Mouse (Mus musculus) lung, postnatal 0 days (tissue): Measurements from ENCODE around the gene Rpain. TPM values are rescaled to one million over a fixed set of nuclear protein-coding genes. Genes with fewer than 3 reads are reported as not detected.

Experiments
- ATAC-seq: fragments of 200-750 bp; cut with Nextera tagmentation; 2 replicates; pipeline ENCODE4 v1.8.0; 2017; ENCODE audit warnings: moderate library complexity
- DNase-seq: peaks from one replicate; pipeline ENCODE4 v3.0.0-alpha.2; 2016; ENCODE audit warnings: low spot score
- H3K27ac ChIP-seq: fragments of 300-500 bp; sonication (generic); 2 replicates; pipeline ENCODE4 v1.5.1; 2014; ENCODE audit warnings: antibody characterized with exemption, mild to moderate bottlenecking, low read length, mixed read lengths
- H3K27me3 ChIP-seq: fragments of 300-500 bp; sonication (generic); replicated peaks from 2 replicates; pipeline ENCODE4 v1.6.1; 2014; ENCODE audit warnings: low read length, mixed read lengths; ENCODE audit not compliant: insufficient read depth
- H3K36me3 ChIP-seq: fragments of 300-500 bp; sonication (generic); 2 replicates; pipeline ENCODE4 v1.6.1; 2014; ENCODE audit warnings: low read length, mixed read lengths; ENCODE audit not compliant: insufficient read depth
- H3K4me1 ChIP-seq: fragments of 300-500 bp; sonication (generic); 2 replicates; pipeline ENCODE4 v1.6.1; 2014; ENCODE audit warnings: antibody characterized with exemption, low read depth, low read length, mixed read lengths; ENCODE audit not compliant: insufficient read depth
- H3K4me2 ChIP-seq: fragments of 300-500 bp; sonication (generic); replicated peaks from 2 replicates; pipeline ENCODE4 v1.6.1; 2014; ENCODE audit warnings: low read depth, mild to moderate bottlenecking, low read length, moderate library complexity, mixed read lengths
- H3K4me3 ChIP-seq: fragments of 300-500 bp; sonication (generic); 2 replicates; pipeline ENCODE4 v1.5.1; 2014; ENCODE audit warnings: low read depth, low read length
- H3K9ac ChIP-seq: fragments of 300-500 bp; sonication (generic); replicated peaks from 2 replicates; pipeline ENCODE4 v1.6.1; 2014; ENCODE audit warnings: low read depth, mild to moderate bottlenecking
- H3K9me3 ChIP-seq: fragments of 300-500 bp; sonication (generic); 2 replicates; pipeline ENCODE4 v1.6.1; 2016; ENCODE audit warnings: low read length, mixed read lengths
- CTCF ChIP-seq: IDR thresholded peaks from 2 replicates; pipeline ENCODE4 v1.5.1; 2016; ENCODE audit warnings: antibody characterized with exemption, mild to moderate bottlenecking
- EP300 ChIP-seq: IDR thresholded peaks from 2 replicates; pipeline ENCODE4 v1.6.1; 2016; ENCODE audit warnings: antibody characterized with exemption, mild to moderate bottlenecking, control low read depth
- WGBS: fragments of 180-500 bp; shearing (Covaris S2); extraction: QIAGEN DNeasy Blood & Tissue Kit; methylation state at CpG from one replicate; pipeline ENCODE4 v1.1.7; 2014; 5-methylcytosine and 5-hydroxymethylcytosine counted together
- polyA plus RNA-seq: library from polyadenylated mRNA; unstranded; fragments of >200 nt; fragmentation: Nextera tagmentation; extraction: Ambion mirVana; gene quantifications from 2 replicates; pipeline ENCODE4 v1.2.1, GENCODE M21; 2015

Rpain gene
- polyA plus RNA-seq, 1 experiment from 2014 or later: 97.5 TPM

DNA sequence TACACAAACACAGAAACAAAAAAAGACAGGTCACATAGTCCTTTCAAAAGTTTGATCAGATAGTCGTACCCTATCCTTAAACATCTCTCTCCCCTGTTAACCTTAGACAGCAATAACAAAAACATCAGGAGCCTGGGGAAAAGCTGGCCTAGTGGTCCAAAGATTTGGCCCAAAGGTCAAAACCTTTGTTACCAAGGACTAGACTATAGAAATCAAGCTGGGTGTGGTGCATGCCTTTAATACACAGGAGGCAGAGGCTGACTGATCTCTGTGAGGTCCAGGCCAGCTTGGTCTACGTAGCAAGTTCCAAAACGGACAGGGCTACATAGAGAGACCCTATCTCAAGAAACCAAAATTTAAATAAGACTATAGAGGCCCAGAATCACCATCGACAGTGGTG, 15.3 kb upstream of the Rpain start:
- H3K4me3 ChIP-seq: no peak overlapping the region
- DNase-seq (no peak), ATAC-seq (no peak)
- H3K4me1 ChIP-seq: no peaks in the 10 kb centered on the region
- H3K27ac ChIP-seq: no peak overlapping the region
- no peaks in the 10 kb centered on the region for H3K27me3 ChIP-seq
- WGBS: 93% methylated on average over 4 of the region's 4 CpGs
- peaks cover 47% of the 10 kb centered on the region for H3K36me3 ChIP-seq
- TF ChIP-seq EP300 (no peak), CTCF (no peak)
- no peak overlapping the region for H3K9ac ChIP-seq
- H3K4me2 ChIP-seq: no peak overlapping the region
- no peaks in the 10 kb centered on the region for H3K9me3 ChIP-seq

DNA sequence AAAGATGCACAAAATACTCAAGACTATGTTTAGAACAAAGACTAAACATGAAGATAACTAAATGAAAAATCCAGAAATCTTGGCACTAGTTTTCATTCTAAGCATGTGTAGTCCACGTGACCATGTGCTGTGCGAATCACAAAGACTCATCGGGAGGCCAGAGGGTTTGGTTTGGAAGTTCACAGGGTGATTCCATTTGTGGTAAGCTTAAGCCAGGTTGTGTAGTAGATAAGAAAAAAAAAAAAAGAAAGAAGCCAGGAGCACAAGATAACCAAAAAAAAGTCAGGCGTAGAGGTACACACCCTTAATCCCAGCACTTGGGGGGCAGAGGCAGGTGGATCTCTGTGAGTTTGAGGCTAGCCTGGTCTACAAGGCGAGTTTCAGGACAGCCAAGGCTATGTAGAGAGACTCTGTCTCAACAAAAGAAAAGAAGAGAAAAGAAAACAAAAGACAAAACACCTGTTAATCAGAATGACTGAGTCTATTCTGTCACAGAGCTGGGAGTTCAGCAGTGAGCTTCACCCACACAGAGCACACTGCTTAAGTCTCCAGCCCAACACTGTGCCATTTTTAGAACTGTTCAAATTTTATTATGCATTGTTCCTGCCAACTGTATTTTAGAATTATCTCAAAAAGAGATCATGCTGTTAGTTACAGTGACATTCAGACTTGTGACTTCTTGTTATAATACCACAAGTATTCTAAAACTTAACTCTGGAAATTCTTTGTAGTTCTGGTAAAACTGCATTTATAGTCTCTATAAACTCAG, 9.0 kb upstream of the Rpain start:
- H3K9me3 ChIP-seq: no peaks in the 10 kb centered on the region
- no peak overlapping the region for H3K4me2 ChIP-seq
- no peak overlapping the region for H3K27ac ChIP-seq
- 94% methylated on average over 5 of the region's 5 CpGs for WGBS
- no peak overlapping the region for H3K4me3 ChIP-seq
- DNase-seq (no peak), ATAC-seq (no peak)
- no peak overlapping the region for H3K9ac ChIP-seq
- no peaks in the 10 kb centered on the region for H3K27me3 ChIP-seq
- no peaks in the 10 kb centered on the region for H3K4me1 ChIP-seq
- TF ChIP-seq EP300 (no peak), CTCF (no peak)
- H3K36me3 ChIP-seq: peaks cover 37% of the 10 kb centered on the region

DNA sequence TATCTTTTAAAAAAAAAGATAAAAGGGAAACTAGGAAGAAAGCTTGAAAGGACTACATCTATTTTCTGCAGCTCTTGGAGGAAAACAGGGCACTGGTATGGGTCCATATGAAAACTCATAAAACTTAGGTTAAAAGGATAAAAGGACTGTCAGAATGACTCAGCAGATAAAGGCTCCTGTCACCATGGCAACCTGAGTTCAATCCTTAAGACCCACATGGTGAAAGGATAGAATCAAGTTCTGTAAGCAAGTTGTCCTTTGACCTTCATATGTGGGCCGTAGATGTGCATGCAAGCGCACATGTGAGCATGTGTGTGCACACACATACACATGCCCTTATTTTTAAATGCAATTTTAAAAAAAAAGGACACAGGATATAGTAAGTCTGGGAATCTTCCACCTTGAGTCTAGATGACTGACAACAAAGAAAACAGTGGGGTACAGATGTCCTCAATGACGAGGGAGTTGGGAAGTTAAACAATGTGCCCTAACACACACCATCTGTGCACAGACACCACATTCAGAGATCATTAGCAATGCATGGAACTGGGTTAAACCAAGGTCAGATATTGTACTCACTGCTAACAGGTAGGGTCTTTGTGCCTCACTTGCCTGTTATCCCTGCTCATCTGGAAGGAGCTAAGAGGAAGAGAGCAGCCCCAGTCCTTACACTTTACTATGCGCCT, 5.6 kb upstream of the Rpain start:
- Histone ChIP-seq H3K4me1 (no peaks in the 10 kb centered on the region), H3K36me3 (peaks cover 24% of the 10 kb centered on the region), H3K27ac (no peak overlapping the region), H3K4me3 (no peak overlapping the region), H3K4me2 (no peak overlapping the region), H3K27me3 (no peaks in the 10 kb centered on the region), H3K9me3 (no peaks in the 10 kb centered on the region), H3K9ac (no peak overlapping the region)
- no peak for DNase-seq
- ATAC-seq: no peak
- no peak for TF ChIP-seq CTCF
- no peak for TF ChIP-seq EP300
- WGBS: 85% methylated on average over 4 of the region's 4 CpGs

DNA sequence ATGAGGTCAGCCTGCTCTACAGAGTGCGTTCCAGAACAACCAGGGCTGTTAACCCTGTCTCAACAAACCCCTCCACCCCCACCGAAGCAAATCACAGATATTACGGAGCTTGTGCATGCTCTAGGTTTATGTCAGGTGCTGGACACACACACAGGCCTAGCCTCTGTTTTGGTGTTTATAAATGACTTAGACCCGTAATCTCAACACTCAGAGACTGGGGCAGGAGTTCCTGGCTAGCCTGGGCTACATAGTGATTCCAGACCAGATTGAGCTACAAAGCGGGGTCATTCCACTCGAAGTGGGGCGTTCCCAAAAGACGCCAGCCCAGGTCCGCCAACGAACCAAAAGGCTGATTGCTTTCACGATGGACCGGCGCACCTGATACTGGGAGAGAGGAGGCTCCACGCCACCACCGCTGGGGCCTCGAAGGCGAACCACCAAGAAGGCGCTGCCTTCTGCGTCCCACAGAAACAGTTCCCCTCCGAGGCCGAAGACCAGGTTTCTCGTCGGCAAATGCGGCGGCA, 680 bp upstream of the Rpain start:
- Histone ChIP-seq H3K4me3 (peak overlapping the region; percentile 90), H3K4me2 (peak overlapping the region; percentile 72), H3K4me1 (no peaks in the 10 kb centered on the region), H3K36me3 (peaks cover 17% of the 10 kb centered on the region; the same call in 1 of the 2 replicates), H3K9ac (peak overlapping the region; percentile 76), H3K27ac (peak overlapping the region; percentile 76), H3K9me3 (no peaks in the 10 kb centered on the region), H3K27me3 (no peaks in the 10 kb centered on the region)
- 0% methylated on average over 25 of the region's 25 CpGs for WGBS
- TF ChIP-seq CTCF (no peak), EP300 (no peak)
- DNase-seq (peak; percentile 26), ATAC-seq (no peak)

DNA sequence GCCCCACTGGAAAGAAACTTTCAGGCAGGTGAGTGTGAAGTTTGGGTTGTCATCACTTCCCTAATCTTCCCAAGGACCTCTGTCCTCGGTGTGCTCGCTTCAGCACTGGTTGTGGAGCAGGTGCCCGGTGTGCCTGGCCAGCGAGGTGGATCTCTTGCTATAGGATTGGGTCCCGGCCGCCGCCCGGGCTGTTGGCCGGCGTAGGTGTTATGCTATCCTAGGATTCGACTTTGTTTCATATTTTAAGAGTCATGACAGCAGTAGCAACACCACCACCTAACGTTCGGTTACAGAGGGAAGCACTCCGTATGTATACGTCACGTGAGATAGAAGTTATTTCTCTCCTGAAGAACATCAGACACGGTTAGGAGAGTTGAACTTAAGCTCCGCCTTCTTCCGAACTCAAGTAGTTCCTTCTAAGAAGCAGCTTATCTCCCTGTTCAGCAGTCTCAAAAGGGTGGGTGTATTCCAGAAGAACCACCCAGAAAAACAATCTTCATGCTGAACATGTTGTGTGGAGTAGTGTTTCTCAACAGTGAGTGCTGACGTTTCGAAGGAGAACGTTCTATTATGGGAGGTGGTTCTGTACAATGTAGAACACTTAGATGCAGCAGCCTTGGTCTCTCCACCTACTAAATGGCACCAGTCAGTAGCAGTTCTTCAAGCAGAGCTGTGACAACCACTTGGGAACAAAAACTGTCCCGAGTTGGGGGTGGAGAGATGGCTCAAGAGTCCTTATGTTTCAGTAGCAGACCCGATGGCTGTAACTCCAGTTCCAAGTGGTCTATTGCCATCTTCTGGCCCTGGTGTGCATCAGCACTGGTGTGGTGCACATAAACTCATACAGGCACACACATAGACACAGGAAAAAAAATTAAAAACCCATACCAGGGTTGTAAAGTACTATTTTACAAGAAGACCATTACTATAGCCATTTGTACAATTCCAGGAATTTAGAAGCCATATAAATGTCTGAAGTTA, 837 bp downstream of the Rpain start:
- Histone ChIP-seq H3K27ac (peak overlapping the region; percentile 87), H3K9ac (peak overlapping the region; percentile 44), H3K36me3 (peaks cover 24% of the 10 kb centered on the region; the same call in 1 of the 2 replicates), H3K4me2 (peak overlapping the region; percentile 72), H3K4me1 (no peaks in the 10 kb centered on the region), H3K27me3 (no peaks in the 10 kb centered on the region), H3K9me3 (no peaks in the 10 kb centered on the region), H3K4me3 (peak overlapping the region; percentile 90)
- DNase-seq: peak; percentile 87
- peak; percentile 46 for ATAC-seq
- TF ChIP-seq EP300: peak; percentile 70
- TF ChIP-seq CTCF: peak; percentile 48
- WGBS: 11% methylated on average over 24 of the region's 24 CpGs
